Mouse (Mus musculus): ENCODE measurements around the gene Slc12a5.

Slc12a5 gene

GRCm38 (mm10) chr2:164960716-164961441 lies at the start of gene Slc12a5:
Slc12a5 (plus strand) TSS chr2:164960802.
- in situ Hi-C loops (cut with MseI, MboI): no loop called here

DNA sequence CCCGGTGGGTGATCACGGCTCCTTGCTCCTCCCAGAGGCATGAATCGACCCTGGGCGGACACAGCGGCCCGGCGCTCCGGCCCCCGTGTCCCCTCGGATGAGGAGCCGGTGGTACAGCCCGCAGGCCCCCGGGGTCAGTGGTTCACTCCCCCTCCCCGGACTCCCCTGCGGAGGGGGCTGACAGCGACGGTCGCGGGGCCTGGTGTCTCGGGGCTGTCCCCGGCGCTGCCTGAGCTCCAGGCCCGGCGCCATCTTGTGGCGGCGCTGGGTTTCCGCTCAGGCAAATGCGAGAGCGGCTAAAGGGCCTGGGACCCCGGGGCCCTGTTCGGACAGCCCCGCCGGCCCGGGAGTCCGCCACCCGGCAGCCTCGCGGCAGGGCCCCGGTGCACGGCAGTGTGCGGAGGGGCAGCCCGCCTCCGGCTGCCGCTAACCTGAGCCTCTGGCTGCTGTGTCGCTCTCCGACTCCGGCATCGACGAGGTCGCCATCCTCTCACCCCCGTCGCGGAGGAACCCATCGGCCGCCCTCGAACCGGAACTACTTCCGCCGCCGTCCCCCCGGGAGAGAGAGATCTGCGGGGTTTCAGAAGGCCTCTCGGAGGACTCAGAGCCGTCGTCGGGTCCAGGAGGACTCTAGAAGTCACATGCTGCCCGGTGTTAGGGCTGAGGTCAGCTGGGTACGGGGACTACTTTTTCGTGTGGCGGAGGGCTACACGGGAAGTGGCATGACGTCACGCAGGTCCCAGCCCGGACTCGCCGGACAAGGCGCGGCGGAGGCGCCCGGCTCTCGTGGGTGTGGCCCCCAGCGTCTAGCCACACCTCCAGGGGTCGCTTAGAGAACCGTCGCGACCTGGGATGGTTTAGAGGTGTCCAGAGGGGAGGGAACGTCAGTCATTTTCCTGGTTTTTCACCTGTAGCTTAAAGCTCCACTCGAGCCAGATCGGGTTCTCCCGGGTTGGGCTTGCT lies 49.2 kb upstream of the Slc12a5 start, which contains the start of gene Zfp335:
Zfp335 (minus strand) TSS at position 672 of the 963 bp plus-strand sequence.
- in situ Hi-C loops (cut with MseI, MboI): no loop called here

- in situ Hi-C loops (cut with MseI, MboI): no loop called here
Observed at GRCm38 (mm10) chr2:164912151-164912550, 48.5 kb upstream of the Slc12a5 start.

DNA sequence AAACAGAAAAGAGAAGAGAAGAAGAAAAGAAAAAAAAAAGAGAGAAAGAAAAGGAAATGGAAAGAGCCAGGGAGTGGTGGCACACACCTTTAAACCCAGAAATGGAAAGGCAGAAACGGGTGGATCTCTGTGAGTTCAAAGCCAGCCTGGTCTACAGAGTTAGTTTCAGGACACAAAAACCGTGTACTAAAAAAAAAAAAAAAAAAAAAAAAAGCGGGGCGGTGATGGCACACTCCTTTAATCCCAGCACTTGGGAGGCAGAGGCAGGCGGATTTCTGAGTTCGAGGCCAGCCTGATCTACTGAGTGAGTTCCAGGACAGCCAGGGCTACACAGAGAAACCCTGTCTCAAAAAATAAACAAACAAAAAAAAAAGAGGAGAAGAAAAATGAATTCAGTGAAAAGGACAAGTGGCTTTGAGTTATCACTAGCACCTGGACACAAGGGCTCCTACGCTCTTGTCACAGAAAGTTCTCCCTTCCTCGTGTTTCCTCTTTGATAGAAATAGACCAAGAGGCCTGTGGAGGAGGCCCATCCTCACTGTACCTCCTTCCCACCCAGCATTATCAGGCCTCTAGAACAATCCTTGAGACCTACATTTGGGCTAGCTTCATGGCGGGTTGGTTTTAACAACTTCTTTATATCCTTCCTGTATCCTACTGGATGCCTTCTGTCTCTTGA lies 47.7 kb upstream of the Slc12a5 start:
- in situ Hi-C loops (cut with MseI, MboI): no loop called here

DNA sequence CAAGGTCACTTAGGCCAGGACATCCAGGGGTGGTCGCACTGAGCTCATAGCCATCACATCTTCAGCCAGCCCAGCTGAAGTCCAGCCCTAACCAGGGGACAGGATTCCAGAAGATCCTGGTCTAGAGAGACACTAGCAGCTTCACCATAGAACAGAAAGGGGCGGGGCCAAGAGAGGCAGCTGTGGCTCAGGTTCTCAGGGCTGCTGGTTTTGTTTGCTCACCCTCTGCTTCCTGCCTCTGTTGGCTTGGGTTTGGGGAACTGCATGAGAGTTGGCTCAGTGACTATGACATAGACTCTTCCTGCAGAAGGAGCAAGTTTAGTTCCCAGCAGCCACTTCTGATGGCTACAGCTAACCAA lies 47.2 kb upstream of the Slc12a5 start:
- in situ Hi-C loops (cut with MseI, MboI): no loop called here

DNA sequence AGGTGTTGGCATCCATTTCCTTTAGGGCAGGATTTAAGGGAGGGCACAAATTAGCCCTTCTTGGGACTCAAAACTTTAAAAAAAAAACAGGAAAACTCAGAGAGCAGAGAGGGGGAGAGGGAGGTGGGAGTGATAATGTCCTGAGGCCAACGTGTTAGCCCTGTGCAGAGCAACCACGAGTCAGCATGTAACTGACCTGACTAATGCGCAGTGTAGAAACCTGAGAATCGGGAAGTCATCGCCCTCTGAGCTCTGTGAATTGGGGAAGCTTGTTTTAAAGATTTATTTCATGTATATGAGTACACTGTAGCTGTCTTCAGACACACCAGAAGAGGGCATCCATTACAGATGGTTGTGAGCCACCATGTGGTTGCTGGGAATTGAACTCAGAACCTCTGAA lies 43.8 kb upstream of the Slc12a5 start:
- in situ Hi-C loops (cut with MseI, MboI): no loop called here

GRCm38 (mm10) chr2:164917371-164917770 lies 43.2 kb upstream of the Slc12a5 start:
- in situ Hi-C loops (cut with MseI, MboI): no loop called here

GRCm38 (mm10) chr2:164918325-164918724 lies 42.3 kb upstream of the Slc12a5 start:
- in situ Hi-C loops (cut with MseI, MboI): no loop called here

DNA sequence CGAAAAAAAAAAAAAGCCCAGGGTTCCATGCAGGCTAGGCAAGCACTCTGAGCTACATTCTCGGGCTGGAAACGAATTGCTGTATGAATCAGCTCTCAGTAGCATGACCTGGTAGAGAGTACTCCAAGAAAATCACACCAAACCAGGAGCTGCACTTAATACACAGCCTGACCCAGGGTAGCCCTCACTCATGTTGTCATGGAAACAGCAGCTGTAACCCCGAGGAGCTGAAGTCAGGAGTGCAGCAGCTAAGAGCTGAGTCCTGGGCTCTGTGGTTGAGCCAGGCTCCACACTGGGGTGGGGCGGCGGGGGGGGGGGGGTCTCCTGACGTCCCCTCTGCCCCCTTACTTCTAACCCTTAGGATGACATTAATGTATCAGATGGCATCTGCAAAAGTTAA lies 38.6 kb upstream of the Slc12a5 start:
- in situ Hi-C loops (cut with MseI, MboI): no loop called here

GRCm38 (mm10) chr2:164923291-164923690 lies 37.3 kb upstream of the Slc12a5 start:
- in situ Hi-C loops (cut with MseI, MboI): no loop called here

DNA sequence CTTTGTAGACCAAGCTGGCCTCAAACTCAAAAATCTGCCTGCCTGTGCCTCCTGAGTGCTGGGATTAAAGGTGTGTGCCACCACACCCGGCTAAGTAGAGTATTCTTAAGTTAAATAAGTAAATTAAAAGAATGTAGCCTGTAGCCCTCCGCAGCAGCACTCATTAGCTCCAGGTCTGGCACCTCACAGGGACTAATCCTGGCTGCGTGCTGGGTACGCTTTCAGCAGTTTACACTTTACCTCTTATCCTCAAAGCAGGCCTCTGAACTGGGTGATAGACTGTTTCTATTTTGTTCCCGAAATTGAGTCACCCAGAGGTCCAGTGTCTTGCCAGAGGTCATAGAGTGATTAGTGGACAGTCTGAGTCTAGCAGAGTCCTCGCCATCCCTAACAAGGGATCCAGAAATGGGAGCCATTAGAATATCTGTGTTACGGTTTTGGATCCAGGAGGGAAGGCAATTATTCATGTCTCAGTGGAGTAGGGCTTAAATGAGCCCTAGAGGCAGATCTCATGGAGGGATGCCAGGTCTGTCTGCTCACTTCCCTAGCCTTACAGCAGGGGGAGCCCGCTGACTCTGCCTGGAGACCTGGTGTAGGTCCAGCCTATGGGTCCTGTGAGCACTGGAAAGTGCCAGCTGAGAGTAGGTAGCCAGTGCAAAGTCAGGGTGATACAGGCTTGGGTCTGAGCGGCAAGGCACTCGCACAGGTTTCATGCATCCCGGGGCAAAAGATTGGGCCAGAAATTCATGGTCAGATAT lies 36.3 kb upstream of the Slc12a5 start:
- in situ Hi-C loops (cut with MseI, MboI): no loop called here

- in situ Hi-C loops (cut with MseI, MboI): no loop called here
Observed at GRCm38 (mm10) chr2:164930706-164931581, 29.7 kb upstream of the Slc12a5 start.

DNA sequence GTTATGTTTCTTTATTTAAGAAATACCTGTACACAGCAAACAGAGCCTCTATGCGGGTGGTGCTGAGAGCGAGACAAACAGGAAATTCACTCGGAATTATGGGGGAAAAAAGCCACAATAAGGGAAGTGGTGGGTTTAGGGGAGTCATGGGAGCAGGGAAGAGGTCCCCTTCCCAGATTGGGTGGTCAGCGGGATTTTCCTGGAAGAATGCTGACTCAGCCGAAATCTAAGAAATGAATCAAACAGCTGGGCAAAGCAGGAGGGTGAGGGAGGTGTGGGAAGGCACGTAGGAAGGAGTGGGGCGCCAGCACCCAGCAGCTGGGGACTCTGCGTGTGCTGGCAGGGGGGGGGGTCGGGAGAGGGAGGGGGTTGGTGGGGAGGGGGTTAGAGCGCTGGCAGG lies 27.1 kb upstream of the Slc12a5 start:
- in situ Hi-C loops (cut with MseI, MboI): no loop called here

- in situ Hi-C loops (cut with MseI, MboI): no loop called here
Observed at GRCm38 (mm10) chr2:164935991-164936390, 24.6 kb upstream of the Slc12a5 start.

DNA sequence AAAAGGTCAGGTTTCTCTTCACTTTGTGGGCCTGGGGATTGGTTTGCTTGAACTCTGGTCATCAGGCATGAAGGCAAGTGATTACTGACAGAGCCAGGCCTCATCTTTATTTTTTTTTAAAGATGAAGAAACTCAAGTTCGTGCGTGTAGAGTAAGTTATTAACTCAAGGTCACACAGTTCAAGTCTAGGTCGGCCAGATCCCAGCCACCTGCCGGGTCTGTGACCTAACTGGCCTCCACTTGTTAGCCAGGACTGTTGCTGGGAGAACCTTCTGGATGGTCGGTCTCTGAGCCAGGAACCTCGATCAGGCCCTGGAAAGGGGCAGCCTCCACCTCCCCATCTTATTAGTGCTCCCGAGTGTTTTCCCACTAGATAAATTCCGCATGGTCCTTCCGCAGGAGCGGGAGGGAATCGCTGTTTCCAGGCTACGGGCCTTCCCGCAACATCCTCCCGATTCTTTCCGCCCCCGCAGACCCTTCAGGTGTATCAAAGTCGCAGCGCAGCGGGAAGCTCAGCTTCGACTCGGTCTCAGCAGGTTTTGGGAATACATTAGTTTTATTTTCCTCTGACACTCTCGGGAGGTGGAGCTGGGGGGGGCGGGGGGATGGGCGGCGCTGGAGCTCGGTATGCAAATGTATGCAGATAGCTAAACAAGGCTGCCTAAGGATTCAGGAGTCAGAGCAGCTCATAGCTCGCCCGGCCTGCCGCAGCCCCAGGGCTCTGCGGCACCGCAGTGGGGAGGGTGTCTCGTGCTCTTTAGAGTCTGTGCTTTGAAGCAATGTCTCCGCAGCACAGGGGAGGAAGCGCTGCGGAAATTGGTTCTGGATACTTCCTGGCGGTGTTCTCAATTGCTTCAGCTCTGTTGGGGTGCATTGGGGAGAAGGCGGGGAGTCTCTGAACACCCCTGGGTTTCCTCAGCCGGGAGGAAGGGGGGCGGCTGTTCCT lies 22.2 kb upstream of the Slc12a5 start:
- in situ Hi-C loops (cut with MseI, MboI): no loop called here

DNA sequence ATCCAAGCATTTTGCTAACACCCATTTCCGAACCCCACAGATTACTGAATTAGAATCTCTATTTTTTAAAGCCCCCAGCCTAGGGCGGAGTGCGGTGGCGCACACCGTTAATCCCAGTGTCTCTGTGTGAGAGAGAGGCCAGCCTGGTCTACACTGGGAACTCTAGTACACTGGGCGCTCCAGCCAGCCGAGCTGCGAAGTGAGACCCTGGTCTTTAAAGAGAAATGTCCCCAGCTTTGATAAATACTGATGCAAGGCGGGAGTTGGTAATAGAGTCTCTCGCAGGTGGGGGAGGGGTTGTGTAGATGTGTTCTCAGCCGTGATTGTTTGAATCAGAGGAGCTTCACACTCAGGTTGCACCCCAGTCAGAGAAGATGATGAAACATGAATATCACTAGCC lies 21.5 kb upstream of the Slc12a5 start:
- in situ Hi-C loops (cut with MseI, MboI): no loop called here

DNA sequence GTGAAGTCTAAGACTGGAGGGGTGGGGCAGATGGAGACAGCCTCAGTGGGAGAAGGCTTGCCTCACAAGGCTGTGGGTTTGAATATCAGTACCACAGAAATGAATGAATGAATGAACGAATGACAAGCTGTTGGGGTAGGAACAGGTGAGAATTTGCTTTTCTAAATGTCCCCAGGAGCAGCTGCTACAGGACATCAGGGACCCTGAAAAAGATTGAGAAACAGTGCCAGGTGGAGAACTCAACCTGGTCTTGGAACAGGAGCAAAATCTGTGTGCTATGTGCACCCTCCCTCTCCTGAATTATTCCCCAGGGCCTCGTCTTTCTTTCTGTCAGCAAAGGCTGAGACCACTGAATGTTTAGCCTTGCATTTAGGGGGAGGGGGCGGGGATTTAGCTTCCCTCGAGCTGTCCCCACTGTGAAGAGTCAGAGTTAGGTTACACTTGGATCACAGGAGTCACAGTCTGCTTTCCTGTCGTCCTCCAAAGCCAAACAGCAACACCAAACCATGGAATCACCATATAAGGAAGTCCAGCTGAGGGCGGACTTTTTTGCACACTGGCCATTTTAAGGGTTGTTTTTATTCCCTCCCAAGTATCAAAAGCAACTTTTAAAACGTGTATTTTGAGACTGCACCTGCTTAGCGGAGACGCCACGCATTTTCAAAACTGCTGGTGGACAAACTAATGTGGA lies 20.3 kb upstream of the Slc12a5 start, which contains the start of gene Mmp9:
Mmp9 (plus strand) TSS at position 641 of the 691 bp plus-strand sequence.
- in situ Hi-C loops (cut with MseI, MboI): no loop called here

GRCm38 (mm10) chr2:164942692-164943290 lies 17.8 kb upstream of the Slc12a5 start:
- in situ Hi-C loops (cut with MseI, MboI): no loop called here
